Mouse (Mus musculus): ENCODE data around the gene Commd7. TPM values are rescaled to one million over a fixed set of nuclear protein-coding genes. Genes with fewer than 3 reads are reported as not detected.

Commd7 gene
- polyA plus RNA-seq (2012; fragmentation: generic; extraction: Trizol), result 10 to 100 TPM; 28.5 to 30.3 TPM

GRCm38 (mm10) chr2:153631976-153632870, at the start of gene Commd7:
Gene Commd7, minus strand, starts transcription at chr2:153632781.

GRCm38 (mm10) chr2:153649298-153650013, 16.9 kb upstream of the Commd7 start, which contains the start of gene Dnmt3b:
Gene Dnmt3b, plus strand, starts transcription at chr2:153649450.

Other genes starting within 250 kb of the Commd7 start
- not detected for gene 4930404H24Rik, start 140.0 kb downstream of the Commd7 start, polyA plus RNA-seq (2012; fragmentation: generic; extraction: Trizol)
- 1 to 10 TPM in 1 of 2 experiments, under 1 TPM in 1; 0.08 to 1.4 TPM for gene Nol4l, start 102.8 kb downstream of the Commd7 start, polyA plus RNA-seq (2012; fragmentation: generic; extraction: Trizol)
- gene Dnmt3b, start 16.7 kb upstream of the Commd7 start, polyA plus RNA-seq (2012; fragmentation: generic; extraction: Trizol), result 1 to 10 TPM in 1 of 2 experiments, under 1 TPM in 1; 0.20 to 1.0 TPM
- not detected for gene Dnmt3c, start 63.9 kb upstream of the Commd7 start, polyA plus RNA-seq (2012; fragmentation: generic; extraction: Trizol)
- gene Mapre1, start 108.5 kb upstream of the Commd7 start, polyA plus RNA-seq (2012; fragmentation: generic; extraction: Trizol), result 10 to 100 TPM in 1 of 2 experiments, 1 to 10 TPM in 1; 6.1 to 26.6 TPM
- gene Efcab8, start 147.2 kb upstream of the Commd7 start, polyA plus RNA-seq (2012; fragmentation: generic; extraction: Trizol), result under 1 TPM in 1 of 2 experiments, not detected in 1; 0.24 TPM
- not detected for gene Sun5, start 238.3 kb upstream of the Commd7 start, polyA plus RNA-seq (2012; fragmentation: generic; extraction: Trizol)
- gene Bpifb2, start 242.3 kb upstream of the Commd7 start, polyA plus RNA-seq (2012; fragmentation: generic; extraction: Trizol), result not detected